Mouse (Mus musculus) macrophage (primary cell): ENCODE results near the gene D17Wsu92e. TPM values are rescaled to one million over a fixed set of nuclear protein-coding genes. Genes with fewer than 3 reads are reported as not detected.

Experiments used
- H3K27ac ChIP-seq: fragments of 350-480 bp; formaldehyde crosslinking; 2 replicates; pipeline ENCODE4 v1.9.0; 2021
- H3K36me3 ChIP-seq: fragments of 350-480 bp; formaldehyde crosslinking; 2 replicates; pipeline ENCODE4 v1.9.0; 2021; ENCODE audit errors: inconsistent target
- H3K4me3 ChIP-seq: fragments of 350-480 bp; formaldehyde crosslinking; 2 replicates; pipeline ENCODE4 v1.9.0; 2021; ENCODE audit errors: inconsistent target
- H3K79me2 ChIP-seq: fragments of 350-480 bp; formaldehyde crosslinking; 2 replicates; pipeline ENCODE4 v1.9.0; 2021; ENCODE audit errors: inconsistent target
- WGBS: methylation state at CpG from one replicate; pipeline ENCODE4 v1.1.7; 2026; ENCODE audit warnings: inconsistent platforms; ENCODE audit not compliant: missing documents; 5-methylcytosine and 5-hydroxymethylcytosine counted together
- polyA plus RNA-seq: library from polyadenylated mRNA; stranded (reverse); fragments of 250-400 nt; gene quantifications from 3 replicates; pipeline ENCODE4 v1.2.4, GENCODE M21; 2018; ENCODE audit warnings: inconsistent platforms

Gene D17Wsu92e
- polyA plus RNA-seq, 1 experiment from 2014 or later: 101 TPM

DNA sequence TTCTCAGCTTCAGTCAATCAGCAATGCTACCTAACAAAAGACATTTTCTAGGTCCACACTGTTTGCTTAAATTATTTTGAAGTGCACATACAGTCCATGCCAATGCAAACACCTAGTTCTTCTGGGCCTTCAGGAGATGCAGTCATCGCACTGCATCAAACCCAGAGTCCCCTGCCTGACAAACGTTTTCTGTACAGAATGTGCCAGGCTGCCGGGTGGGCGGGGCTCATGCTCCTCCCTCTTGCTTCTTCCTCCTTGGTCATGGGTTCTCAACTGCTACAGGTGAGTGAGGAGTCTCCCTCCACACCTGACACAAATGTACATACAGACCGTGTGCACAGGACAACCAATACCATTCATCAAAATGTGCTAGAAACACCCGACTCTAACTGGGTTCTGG is 60.3 kb downstream of the D17Wsu92e start:
- WGBS: 89% methylated on average over 6 of the region's 6 CpGs
- no peak overlapping the region for H3K4me3 ChIP-seq
- peaks cover 40% of the 10 kb centered on the region for H3K36me3 ChIP-seq

DNA sequence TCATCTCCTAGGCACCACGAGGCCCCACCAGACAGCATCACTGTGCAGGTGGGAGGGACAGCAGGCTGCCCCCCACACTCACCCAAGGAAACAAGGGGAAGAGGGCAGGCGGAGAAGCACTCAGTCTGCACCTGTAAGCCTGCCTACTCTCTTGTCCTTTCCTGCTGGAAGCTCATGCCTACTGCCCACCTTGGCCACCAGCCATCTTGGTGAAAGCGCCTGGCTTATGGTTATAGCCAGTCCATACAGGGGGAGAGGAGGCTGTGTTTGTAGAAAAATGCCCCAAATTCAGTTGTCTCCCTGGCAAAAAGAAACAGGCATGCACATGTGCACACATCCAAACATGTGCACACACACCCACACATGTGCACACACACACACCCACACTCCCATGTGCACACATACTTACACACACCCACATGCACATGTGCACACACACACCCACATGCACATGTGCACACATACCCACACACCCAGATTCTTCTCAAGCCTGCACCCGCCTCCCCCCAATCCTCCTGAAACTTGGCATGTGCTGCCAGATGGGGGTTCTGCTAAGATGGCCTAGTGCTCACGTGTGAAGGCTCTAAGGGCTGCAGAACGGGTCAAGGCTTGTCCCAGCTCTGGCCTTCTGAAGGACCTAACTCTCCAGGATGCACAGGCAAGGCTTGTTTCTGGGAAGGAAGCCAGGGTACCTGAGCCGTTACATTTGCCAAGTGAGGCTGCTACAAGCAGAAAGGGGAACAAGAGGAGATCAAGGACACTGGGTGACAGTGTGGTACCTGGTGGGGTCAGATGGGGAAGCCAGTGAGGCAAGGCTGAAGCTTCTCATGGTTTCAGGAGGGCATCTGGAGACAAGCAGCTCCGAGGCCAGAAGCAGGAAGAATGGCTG is 68.9 kb downstream of the D17Wsu92e start:
- no peak overlapping the region for H3K27ac ChIP-seq
- 86% methylated on average over 8 of the region's 8 CpGs for WGBS
- peaks cover 32% of the 10 kb centered on the region for H3K36me3 ChIP-seq
- no peak overlapping the region for H3K4me3 ChIP-seq
- peaks cover 40% of the 10 kb centered on the region; the same call in 1 of the 2 replicates for H3K79me2 ChIP-seq

More for the DNA sequence above, 60.3 kb downstream of the D17Wsu92e start:
- H3K27ac ChIP-seq: no peak overlapping the region
- H3K79me2 ChIP-seq: peaks cover 100% of the 10 kb centered on the region

DNA sequence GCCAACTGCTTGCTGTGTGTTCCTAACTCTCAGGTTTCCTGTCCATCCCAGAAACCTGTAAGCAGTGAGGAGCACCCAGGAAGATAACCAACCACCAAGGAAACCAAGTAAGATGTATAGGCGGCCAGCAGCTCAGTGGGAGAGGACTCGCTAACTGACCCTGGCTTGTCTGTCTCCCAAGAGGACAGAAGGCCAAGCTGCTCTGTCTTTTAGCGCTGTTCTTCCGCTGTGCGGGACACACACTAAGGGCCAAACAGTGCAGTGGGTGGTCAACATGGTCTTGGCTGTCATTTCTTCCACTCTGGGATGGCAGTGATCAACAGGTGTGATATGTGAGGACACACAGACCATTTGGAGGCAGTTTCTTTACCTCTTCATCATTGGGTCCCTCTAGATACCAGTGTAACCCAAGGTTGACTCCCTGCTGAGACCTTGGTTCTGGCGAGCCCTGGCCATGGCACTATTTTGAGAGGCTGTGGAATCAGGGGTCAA is 70.0 kb downstream of the D17Wsu92e start:
- Histone ChIP-seq H3K36me3 (peaks cover 32% of the 10 kb centered on the region), H3K27ac (no peak overlapping the region), H3K79me2 (peaks cover 30% of the 10 kb centered on the region; the same call in 1 of the 2 replicates), H3K4me3 (no peak overlapping the region)
- 96% methylated on average over 6 of the region's 6 CpGs for WGBS

DNA sequence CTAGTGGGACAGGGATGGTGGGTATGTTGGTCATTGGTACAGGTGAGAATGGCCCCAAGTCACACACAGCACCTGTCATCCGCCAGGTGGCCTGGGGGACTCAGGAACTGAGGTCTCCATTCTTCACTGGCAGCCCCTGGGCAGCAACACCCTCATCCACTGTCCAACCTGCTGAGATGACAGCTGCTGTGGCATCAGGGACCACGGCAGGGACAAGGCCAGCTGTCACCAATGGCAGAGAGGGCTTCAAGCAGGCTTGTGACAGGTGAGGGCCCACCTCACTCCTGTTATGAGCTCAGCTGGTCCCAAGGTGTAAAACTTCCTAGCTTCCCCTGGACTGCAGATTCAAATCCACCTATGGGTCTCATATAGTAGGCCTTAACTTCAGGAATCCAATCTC is 72.3 kb downstream of the D17Wsu92e start:
- Histone ChIP-seq H3K27ac (no peak overlapping the region), H3K36me3 (peaks cover 19% of the 10 kb centered on the region), H3K79me2 (peaks cover 7% of the 10 kb centered on the region; the same call in 1 of the 2 replicates), H3K4me3 (no peak overlapping the region)
- 100% methylated on average over 1 of the region's 2 CpGs for WGBS

DNA sequence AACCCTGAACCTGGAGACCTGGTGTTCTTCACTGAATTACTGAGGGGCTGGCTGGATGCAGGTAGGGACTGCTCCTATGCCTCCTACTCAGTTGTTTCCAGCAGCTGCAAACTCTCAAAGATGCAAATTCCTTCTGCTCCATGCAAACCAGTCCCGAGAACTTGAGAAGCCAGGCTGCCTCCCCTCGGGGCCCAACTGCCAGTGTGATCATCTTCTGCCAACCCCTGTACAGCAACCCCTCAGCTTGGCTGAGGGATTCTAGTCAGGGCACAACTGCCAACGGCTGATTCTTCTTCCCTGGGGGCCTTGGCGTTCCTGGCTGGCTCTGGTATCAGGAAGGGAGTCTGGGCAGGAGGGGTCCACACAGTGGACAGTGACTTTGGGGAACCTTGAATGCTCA is 74.0 kb downstream of the D17Wsu92e start:
- WGBS: 92% methylated on average over 4 of the region's 4 CpGs
- H3K4me3 ChIP-seq: no peak overlapping the region
- no peak overlapping the region for H3K27ac ChIP-seq
- H3K79me2 ChIP-seq: no peaks in the 10 kb centered on the region
- peaks cover 2% of the 10 kb centered on the region; the same call in 1 of the 2 replicates for H3K36me3 ChIP-seq

DNA sequence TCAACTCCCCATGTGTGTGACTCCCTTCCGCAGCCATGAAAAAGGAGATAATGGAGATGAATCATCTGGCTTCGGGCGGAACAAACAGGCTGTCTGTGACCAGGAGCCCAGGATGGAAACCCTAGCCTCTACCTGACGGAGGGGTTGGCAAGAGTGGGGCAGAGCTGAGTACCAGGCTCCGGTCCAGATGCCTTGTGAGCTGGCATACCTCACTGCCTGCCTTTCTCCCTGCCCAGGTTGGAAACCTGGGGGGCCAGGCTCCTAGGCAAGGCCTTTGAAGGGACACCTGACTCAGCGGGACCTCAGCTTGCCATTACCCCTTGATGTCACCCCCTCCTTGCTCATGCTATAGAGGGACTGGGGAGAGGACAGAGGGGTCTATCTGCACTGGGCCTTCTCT is 79.5 kb downstream of the D17Wsu92e start:
- 93% methylated on average over 6 of the region's 6 CpGs for WGBS
- H3K4me3 ChIP-seq: no peak overlapping the region
- no peak overlapping the region for H3K27ac ChIP-seq
- no peaks in the 10 kb centered on the region for H3K79me2 ChIP-seq
- H3K36me3 ChIP-seq: no peaks in the 10 kb centered on the region

DNA sequence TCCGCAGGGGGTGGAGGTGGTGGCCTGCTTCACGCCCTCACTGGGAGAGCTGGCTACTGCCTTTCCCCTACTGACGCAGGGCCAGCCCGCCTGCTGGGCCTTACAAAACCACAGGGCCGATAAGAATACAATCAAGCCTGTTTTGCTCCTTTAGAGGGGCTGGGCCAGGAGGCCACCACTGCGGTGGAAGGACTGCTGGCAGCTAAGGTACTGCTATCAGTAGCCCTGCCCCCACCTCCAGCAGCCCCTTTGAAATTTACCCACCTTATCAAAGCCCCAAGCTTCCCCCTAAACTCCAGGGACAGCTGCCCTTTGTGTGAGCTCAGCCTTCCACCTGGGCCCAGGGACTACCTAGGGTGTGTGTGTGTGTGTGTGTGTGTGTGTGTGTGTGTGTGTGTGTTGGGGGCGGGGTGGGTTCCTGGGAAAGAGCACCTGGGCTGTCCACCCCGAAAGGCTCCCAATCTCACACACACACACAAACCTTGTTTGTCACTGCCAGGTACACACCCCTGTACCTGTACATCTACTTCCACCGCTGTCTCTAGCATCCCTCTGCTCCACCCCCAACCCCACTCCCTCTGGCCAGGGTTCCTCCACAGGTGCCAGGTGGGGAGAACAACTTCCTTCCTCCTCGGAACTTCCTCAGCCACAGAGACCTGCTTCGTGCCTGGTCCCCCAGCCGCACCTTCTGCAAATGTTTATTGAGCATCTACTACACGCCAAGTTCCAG is 85.9 kb downstream of the D17Wsu92e start:
- H3K4me3 ChIP-seq: no peak overlapping the region
- WGBS: 30% methylated on average over 10 of the region's 13 CpGs
- no peaks in the 10 kb centered on the region for H3K36me3 ChIP-seq
- no peaks in the 10 kb centered on the region for H3K79me2 ChIP-seq
- H3K27ac ChIP-seq: no peak overlapping the region

DNA sequence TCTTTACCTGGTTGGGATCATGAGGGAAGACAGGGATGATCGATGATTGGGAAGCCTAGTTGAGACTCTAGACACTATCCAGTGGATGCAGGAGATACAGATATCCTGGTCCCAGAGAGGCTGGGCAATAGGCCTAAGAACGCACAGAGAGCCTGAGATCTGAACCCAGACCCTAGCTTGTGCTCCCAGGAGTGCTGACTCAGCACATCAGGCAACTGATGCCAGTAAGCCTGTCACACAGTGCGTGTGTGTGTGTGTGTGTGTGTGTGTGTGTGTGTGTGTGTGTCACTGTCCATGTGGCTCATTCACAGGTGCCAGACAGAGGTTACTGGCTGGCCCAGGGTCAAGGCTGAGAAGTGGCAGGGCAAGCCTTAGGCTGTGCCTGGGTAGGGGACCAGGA is 87.8 kb downstream of the D17Wsu92e start:
- no peaks in the 10 kb centered on the region for H3K36me3 ChIP-seq
- 94% methylated on average over 3 of the region's 3 CpGs for WGBS
- H3K4me3 ChIP-seq: no peak overlapping the region
- H3K27ac ChIP-seq: no peak overlapping the region
- no peaks in the 10 kb centered on the region for H3K79me2 ChIP-seq

DNA sequence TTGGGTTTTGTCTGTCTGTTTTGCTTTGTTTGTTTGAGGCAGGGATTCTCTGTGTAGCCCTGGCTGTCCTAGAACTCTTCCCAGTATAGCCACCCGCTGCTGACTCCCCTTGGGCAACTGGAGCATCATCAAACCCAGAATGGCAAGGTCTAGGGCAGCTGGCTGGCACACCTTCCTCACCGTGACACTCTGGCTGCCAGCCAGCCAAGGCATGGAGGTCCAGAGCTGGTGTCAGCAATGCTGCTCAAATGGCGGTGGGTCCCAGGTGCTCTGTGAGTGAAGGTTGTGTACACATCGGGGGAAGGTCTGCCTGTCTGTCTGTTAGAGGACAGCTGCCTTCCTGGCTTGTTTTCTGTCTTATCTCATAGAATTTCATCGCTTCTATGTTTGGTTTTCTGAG is 88.3 kb downstream of the D17Wsu92e start:
- H3K79me2 ChIP-seq: no peaks in the 10 kb centered on the region
- no peak overlapping the region for H3K4me3 ChIP-seq
- 87% methylated on average over 5 of the region's 5 CpGs for WGBS
- no peak overlapping the region for H3K27ac ChIP-seq
- no peaks in the 10 kb centered on the region for H3K36me3 ChIP-seq

DNA sequence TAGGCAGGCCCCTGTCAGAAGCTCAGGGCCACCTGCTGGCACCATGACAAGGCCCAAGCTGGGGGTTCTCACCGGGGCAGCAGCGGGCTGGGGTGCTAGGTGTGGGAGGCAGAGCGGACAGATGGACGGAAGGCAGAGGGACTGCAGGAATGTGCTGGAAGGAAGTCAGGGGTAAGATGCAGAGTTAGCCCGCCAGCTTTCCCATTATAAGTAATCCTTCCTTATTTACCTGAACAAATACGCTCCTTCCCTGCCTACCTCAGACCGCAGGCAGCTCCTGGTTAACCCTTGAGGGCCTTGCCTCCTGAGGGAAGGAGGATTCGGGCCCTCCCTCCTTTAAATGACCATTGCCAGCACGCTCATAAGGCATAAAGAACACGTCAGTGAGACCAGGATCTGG is 91.7 kb downstream of the D17Wsu92e start, which contains the start of gene Spdef:
Spdef (minus strand) TSS at position 186 of the 400 bp plus-strand sequence.
- H3K4me3 ChIP-seq: no peak within 1 kb of the TSS
- H3K36me3 ChIP-seq: no peaks in the 10 kb centered on the region
- 92% methylated on average over 10 of the region's 10 CpGs for WGBS
- no peak within 1 kb of the TSS for H3K27ac ChIP-seq
- H3K79me2 ChIP-seq: no peaks in the 10 kb centered on the region

DNA sequence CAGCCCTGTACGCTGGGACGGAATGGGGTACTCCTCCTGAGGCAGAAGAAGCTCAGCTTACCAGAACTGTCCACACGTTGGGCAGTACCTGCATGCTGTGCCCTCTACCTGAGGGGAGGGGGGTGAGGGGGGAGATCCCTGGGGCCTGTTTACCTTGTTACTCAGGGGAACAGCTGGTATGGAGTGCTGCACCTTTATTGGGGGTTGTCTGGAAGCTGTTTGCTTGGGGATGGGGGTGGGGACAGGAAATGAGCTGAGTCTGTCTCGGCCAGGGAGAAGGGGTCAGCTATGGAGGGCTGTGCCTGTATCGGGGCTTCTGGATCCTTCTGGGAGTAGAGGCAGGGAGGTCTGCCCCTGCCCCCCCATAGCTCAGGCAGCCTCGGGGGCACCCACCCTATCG is 93.9 kb downstream of the D17Wsu92e start:
- Histone ChIP-seq H3K4me3 (no peak overlapping the region), H3K36me3 (no peaks in the 10 kb centered on the region), H3K79me2 (no peaks in the 10 kb centered on the region), H3K27ac (no peak overlapping the region)
- 56% methylated on average over 6 of the region's 7 CpGs for WGBS

DNA sequence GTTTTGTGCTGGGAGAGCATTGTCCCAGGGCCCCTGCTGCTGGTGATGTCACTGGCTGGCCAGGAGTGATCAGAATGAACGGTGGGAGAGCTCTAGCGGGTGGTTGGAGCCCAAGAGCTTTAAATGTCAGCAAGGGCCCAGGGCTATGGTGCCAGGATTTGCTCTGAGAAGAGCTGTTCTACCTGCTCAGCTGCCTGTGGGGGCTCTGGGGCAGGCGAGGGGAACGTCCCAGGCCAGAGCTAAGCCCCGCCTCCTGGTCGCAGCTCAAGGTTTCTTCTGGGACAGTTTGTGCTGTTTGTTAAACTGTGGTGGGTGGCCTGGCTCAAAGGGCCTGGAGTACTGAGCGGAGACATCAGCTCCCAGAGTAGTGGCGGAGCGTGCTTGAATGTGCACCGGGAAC is 95.0 kb downstream of the D17Wsu92e start:
- Histone ChIP-seq H3K27ac (no peak overlapping the region), H3K4me3 (no peak overlapping the region)
- WGBS: 38% methylated on average over 10 of the region's 10 CpGs

DNA sequence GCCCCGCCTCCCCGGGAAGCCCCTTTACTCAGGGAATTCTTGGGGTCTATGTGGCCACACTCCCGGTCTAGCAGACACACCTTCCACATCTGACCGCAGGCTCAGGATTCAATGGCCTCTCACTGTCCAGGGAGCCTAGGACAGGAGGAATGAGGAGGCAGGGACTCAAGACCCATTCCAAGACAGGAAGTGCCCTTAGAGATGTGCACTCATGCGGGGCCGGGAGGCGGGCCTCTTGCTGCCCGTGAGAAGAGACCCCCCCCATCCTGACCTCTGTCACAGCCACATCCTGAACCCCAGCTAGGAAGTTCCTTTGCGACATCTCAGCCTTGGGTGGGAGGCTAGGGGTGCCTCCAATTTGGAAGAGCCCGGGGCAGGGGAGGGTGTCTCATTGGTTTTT is 95.4 kb downstream of the D17Wsu92e start:
- 32% methylated on average over 10 of the region's 10 CpGs for WGBS
- Histone ChIP-seq H3K4me3 (no peak overlapping the region), H3K36me3 (no peaks in the 10 kb centered on the region), H3K27ac (no peak overlapping the region), H3K79me2 (no peaks in the 10 kb centered on the region)

More for the DNA sequence above, 95.0 kb downstream of the D17Wsu92e start:
- Histone ChIP-seq H3K36me3 (no peaks in the 10 kb centered on the region), H3K79me2 (no peaks in the 10 kb centered on the region)

DNA sequence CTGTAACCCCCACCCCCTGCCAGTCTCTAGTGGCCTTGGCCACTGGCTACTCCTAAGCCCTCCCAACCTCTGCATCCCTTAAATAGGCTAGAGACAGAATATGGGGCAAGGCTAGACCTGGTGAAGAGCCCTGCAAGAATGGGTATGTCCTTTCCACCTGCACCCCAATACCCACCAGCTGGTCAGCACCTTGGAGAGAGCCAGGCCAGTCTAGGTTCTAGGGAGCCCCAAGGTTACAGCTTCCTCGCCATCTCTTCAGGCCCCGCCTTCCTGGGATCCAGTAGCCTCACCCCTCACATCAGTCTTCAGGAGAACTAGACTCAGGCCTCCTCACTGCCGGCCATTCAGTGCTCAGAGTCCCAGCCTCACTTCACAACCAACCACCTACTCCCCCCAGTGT is 96.1 kb downstream of the D17Wsu92e start:
- WGBS: 37% methylated on average over 3 of the region's 3 CpGs

More for the DNA sequence above, 96.1 kb downstream of the D17Wsu92e start:
- Histone ChIP-seq H3K79me2 (no peaks in the 10 kb centered on the region), H3K36me3 (no peaks in the 10 kb centered on the region), H3K27ac (no peak overlapping the region), H3K4me3 (no peak overlapping the region)
